Mouse (Mus musculus): ENCODE results near the gene Ankrd7.

GRCm38 (mm10) chr6:18913179-18913578, 47.1 kb downstream of the Ankrd7 start:
- TF ChIP-seq CTCF (IDR thresholded peaks at IDR 0.05; ENCODE audit: borderline replicate concordance, insufficient read depth, low read depth, low read length) (peak; percentile 46; the same call in 1 of the 2 replicates), POLR2A (IDR thresholded peaks at IDR 0.05; ENCODE audit: borderline replicate concordance, insufficient read depth, low read length) (no peak)
